Mouse (Mus musculus) ES-E14 (cell line): Measurements from ENCODE around the gene Gnb2.

Source experiments
- CHD2 ChIP-seq: IDR thresholded peaks from 2 replicates; pipeline ENCODE4 v1.6.1; 2014; ENCODE audit warnings: mild to moderate bottlenecking, low read depth, low read length, inconsistent platforms
- MAFK ChIP-seq: IDR thresholded peaks from 2 replicates; pipeline ENCODE4 v1.6.1; 2014; ENCODE audit warnings: mild to moderate bottlenecking, low read depth, low read length, inconsistent platforms; ENCODE audit not compliant: insufficient read depth
- ZC3H11A ChIP-seq: IDR thresholded peaks from 2 replicates; pipeline ENCODE4 v1.6.1; 2012; ENCODE audit warnings: low read depth, mild to moderate bottlenecking, inconsistent platforms, low read length, borderline replicate concordance

- TF ChIP-seq CHD2 (no peak), ZC3H11A (no peak), MAFK (no peak)
Observed at GRCm38 (mm10) chr5:137544926-137545325, 11.6 kb upstream of the Gnb2 start.
